Mouse (Mus musculus): Measurements from ENCODE around the gene Lsg1. TPM values are rescaled to one million over a fixed set of nuclear protein-coding genes. Genes with fewer than 3 reads are reported as not detected.

Lsg1 gene
- polyA plus RNA-seq, 1 experiment from 2014 or later: 23.1 TPM

DNA sequence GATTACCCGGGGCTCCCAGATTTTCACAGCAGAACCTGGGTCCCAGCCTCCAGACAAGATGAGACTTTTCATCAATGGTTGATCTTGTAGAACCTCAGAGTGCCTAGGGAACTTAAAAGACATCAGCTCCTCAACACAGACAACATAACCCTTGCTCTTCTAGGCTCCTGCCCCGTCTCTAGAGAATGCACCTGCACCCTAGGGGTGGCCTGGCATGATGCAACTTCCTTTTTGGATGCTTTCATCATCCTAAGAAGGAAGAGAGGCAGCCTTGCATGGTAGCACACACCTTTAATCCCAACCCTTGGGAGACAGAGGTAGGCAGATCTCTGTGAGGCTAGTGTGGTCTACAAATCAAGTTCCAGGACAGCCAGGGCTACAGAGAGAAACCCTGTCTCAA is 37.2 kb upstream of the Lsg1 start:
- Histone ChIP-seq H3K36me3 (ENCODE audit: control insufficient read depth, insufficient read depth) (no peaks in the 10 kb centered on the region), H3K27me3 (replicated peaks; ENCODE audit: control insufficient read depth, insufficient read depth, low read length) (no peaks in the 10 kb centered on the region), H3K9me3 (ENCODE audit: control insufficient read depth) (no peaks in the 10 kb centered on the region), H3K9ac (ENCODE audit: low read depth, low read length) (no peak overlapping the region), H3K4me3 (ENCODE audit: low read depth, low read length) (no peak overlapping the region), H3K4me2 (replicated peaks; ENCODE audit: low read depth) (no peak overlapping the region), H3K4me1 (replicated peaks; ENCODE audit: control insufficient read depth, insufficient read depth, low read length) (no peaks in the 10 kb centered on the region), H3K27ac (ENCODE audit: low read depth, low read length) (no peak overlapping the region)
- WGBS: 75% methylated on average over 2 of the region's 2 CpGs
- ATAC-seq: no peak
- no peak for TF ChIP-seq CTCF (IDR thresholded peaks at IDR 0.05; ENCODE audit: low read depth)

- no peak overlapping the region for H3K27ac ChIP-seq (ENCODE audit: low read depth, low read length)
- no peak overlapping the region for H3K4me3 ChIP-seq (ENCODE audit: low read depth, low read length)
- TF ChIP-seq CTCF (IDR thresholded peaks at IDR 0.05; ENCODE audit: low read depth): no peak
- no peaks in the 10 kb centered on the region for H3K9me3 ChIP-seq (ENCODE audit: control insufficient read depth)
- no peak for ATAC-seq
- no peaks in the 10 kb centered on the region for H3K36me3 ChIP-seq (ENCODE audit: control insufficient read depth, insufficient read depth)
- WGBS: 79% methylated on average over 7 of the region's 7 CpGs
- no peaks in the 10 kb centered on the region for H3K27me3 ChIP-seq (replicated peaks; ENCODE audit: control insufficient read depth, insufficient read depth, low read length)
- no peak overlapping the region for H3K4me2 ChIP-seq (replicated peaks; ENCODE audit: low read depth)
- no peaks in the 10 kb centered on the region for H3K4me1 ChIP-seq (replicated peaks; ENCODE audit: control insufficient read depth, insufficient read depth, low read length)
- no peak overlapping the region for H3K9ac ChIP-seq (ENCODE audit: low read depth, low read length)
Observed at GRCm38 (mm10) chr16:30623645-30624044, 36.3 kb upstream of the Lsg1 start.

- ATAC-seq: no peak
- Histone ChIP-seq H3K9ac (ENCODE audit: low read depth, low read length) (no peak overlapping the region), H3K27me3 (replicated peaks; ENCODE audit: control insufficient read depth, insufficient read depth, low read length) (no peaks in the 10 kb centered on the region), H3K27ac (ENCODE audit: low read depth, low read length) (no peak overlapping the region), H3K36me3 (ENCODE audit: control insufficient read depth, insufficient read depth) (no peaks in the 10 kb centered on the region), H3K4me2 (replicated peaks; ENCODE audit: low read depth) (no peak overlapping the region), H3K9me3 (ENCODE audit: control insufficient read depth) (no peaks in the 10 kb centered on the region), H3K4me3 (ENCODE audit: low read depth, low read length) (no peak overlapping the region), H3K4me1 (replicated peaks; ENCODE audit: control insufficient read depth, insufficient read depth, low read length) (no peaks in the 10 kb centered on the region)
- TF ChIP-seq CTCF (IDR thresholded peaks at IDR 0.05; ENCODE audit: low read depth): no peak
- 80% methylated on average over 3 of the region's 3 CpGs for WGBS
Observed at GRCm38 (mm10) chr16:30616281-30616680, 28.9 kb upstream of the Lsg1 start.

DNA sequence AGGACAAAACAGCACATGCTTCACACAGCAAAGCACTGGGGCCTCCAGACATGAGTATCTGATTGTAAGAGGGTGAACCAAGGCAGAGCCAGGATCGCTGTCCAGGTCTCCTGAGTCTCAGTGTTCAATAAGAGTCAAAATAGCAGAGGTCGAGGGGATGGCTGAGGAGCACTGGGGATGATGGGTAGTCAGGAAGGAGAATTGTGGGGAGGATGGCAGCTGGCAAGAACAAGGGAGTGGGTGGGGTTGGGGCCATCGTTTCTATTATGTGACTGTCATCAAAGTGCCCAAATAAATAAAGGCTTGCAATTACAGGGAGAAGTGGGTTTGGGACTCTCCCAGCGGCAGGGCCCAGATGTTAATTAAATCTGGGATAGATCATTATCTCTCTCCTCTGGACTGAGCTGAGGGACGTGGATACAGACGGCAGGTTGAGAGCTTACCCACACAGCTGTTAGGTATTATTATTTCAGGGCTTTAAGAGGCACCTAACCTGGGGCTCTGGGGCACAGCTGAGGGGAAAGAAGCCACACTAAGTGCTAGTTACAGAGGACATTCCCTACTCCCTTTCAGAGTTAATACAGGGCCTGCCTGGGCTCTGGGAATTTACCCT is 27.4 kb upstream of the Lsg1 start:
- H3K27ac ChIP-seq (ENCODE audit: low read depth, low read length): no peak overlapping the region
- H3K4me2 ChIP-seq (replicated peaks; ENCODE audit: low read depth): no peak overlapping the region
- H3K4me3 ChIP-seq (ENCODE audit: low read depth, low read length): no peak overlapping the region
- 51% methylated on average over 6 of the region's 6 CpGs for WGBS
- no peaks in the 10 kb centered on the region for H3K27me3 ChIP-seq (replicated peaks; ENCODE audit: control insufficient read depth, insufficient read depth, low read length)
- H3K9me3 ChIP-seq (ENCODE audit: control insufficient read depth): no peaks in the 10 kb centered on the region
- no peak for TF ChIP-seq CTCF (IDR thresholded peaks at IDR 0.05; ENCODE audit: low read depth)
- no peak overlapping the region for H3K9ac ChIP-seq (ENCODE audit: low read depth, low read length)
- no peaks in the 10 kb centered on the region for H3K4me1 ChIP-seq (replicated peaks; ENCODE audit: control insufficient read depth, insufficient read depth, low read length)
- H3K36me3 ChIP-seq (ENCODE audit: control insufficient read depth, insufficient read depth): no peaks in the 10 kb centered on the region
- ATAC-seq: no peak

DNA sequence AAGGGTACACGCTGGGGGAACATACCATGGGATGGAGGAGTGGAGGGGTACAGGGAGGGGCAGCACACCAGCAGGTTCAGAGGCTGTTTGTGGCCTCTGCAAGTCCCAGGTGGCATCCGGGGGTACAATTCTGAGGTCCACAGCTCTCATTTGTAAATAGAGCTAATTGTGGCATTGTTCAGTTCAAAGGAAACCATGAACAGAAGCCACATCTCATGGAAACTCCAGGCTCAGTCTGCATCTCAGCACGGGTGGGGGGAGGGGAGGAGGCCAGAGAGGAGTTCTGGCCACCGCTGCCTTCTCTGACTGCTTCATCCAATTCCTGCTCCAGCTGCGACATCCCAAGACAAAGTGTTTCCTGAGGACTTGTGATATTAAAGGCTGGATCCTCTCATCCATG is 26.7 kb upstream of the Lsg1 start:
- Histone ChIP-seq H3K4me3 (ENCODE audit: low read depth, low read length) (no peak overlapping the region), H3K36me3 (ENCODE audit: control insufficient read depth, insufficient read depth) (no peaks in the 10 kb centered on the region), H3K4me1 (replicated peaks; ENCODE audit: control insufficient read depth, insufficient read depth, low read length) (no peaks in the 10 kb centered on the region), H3K4me2 (replicated peaks; ENCODE audit: low read depth) (no peak overlapping the region), H3K9ac (ENCODE audit: low read depth, low read length) (no peak overlapping the region), H3K27ac (ENCODE audit: low read depth, low read length) (no peak overlapping the region), H3K9me3 (ENCODE audit: control insufficient read depth) (no peaks in the 10 kb centered on the region), H3K27me3 (replicated peaks; ENCODE audit: control insufficient read depth, insufficient read depth, low read length) (no peaks in the 10 kb centered on the region)
- whole genome bisulfite sequencing: 49% methylated on average over 5 of the region's 5 CpGs
- no peak for TF ChIP-seq CTCF (IDR thresholded peaks at IDR 0.05; ENCODE audit: low read depth)
- ATAC-seq: no peak

DNA sequence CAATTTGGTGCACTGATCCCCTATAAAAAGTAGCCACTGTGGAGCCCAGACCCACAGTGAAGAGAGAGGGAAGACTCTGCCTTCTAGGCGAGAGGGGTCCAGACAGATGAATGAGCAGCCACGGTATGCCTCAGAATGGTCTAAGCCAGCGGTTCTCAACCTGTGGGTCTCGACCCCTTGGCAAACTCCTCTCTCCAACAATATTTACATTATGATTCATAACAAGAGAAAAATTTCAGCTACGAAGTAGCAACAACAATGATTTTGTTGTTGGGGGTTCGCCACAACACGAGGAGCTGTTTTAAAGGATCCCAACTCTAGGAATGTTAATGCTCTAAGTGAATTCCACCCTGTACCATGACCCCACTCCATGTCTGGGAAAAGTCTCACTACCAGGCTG is 25.7 kb upstream of the Lsg1 start:
- Histone ChIP-seq H3K27me3 (replicated peaks; ENCODE audit: control insufficient read depth, insufficient read depth, low read length) (no peaks in the 10 kb centered on the region), H3K4me3 (ENCODE audit: low read depth, low read length) (no peak overlapping the region), H3K4me2 (replicated peaks; ENCODE audit: low read depth) (no peak overlapping the region), H3K36me3 (ENCODE audit: control insufficient read depth, insufficient read depth) (no peaks in the 10 kb centered on the region), H3K4me1 (replicated peaks; ENCODE audit: control insufficient read depth, insufficient read depth, low read length) (no peaks in the 10 kb centered on the region), H3K27ac (ENCODE audit: low read depth, low read length) (no peak overlapping the region), H3K9ac (ENCODE audit: low read depth, low read length) (no peak overlapping the region), H3K9me3 (ENCODE audit: control insufficient read depth) (no peaks in the 10 kb centered on the region)
- WGBS: 62% methylated on average over 7 of the region's 7 CpGs
- no peak for ATAC-seq
- no peak for TF ChIP-seq CTCF (IDR thresholded peaks at IDR 0.05; ENCODE audit: low read depth)

DNA sequence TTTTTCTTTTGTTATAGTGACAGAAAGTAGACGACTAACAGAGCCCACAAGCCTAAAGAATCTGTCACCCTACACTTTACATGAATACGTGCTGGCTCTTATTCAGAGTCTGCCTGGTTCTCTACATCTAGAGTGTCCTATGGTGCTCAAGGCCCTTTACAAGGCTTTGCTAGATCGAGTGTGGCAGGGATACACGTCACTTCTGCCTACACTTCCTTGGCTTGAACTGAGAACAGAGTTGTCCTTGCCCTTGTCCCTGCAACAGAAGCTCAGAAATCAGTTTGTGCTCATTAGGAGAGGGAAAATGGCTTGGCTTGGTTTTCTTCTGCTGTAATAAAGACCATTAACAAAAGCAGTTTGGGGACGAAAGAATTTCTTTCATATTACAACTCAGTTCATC is 23.9 kb upstream of the Lsg1 start:
- H3K27ac ChIP-seq (ENCODE audit: low read depth, low read length): no peak overlapping the region
- H3K9ac ChIP-seq (ENCODE audit: low read depth, low read length): no peak overlapping the region
- no peak overlapping the region for H3K4me2 ChIP-seq (replicated peaks; ENCODE audit: low read depth)
- no peaks in the 10 kb centered on the region for H3K4me1 ChIP-seq (replicated peaks; ENCODE audit: control insufficient read depth, insufficient read depth, low read length)
- ATAC-seq: no peak
- no peaks in the 10 kb centered on the region for H3K36me3 ChIP-seq (ENCODE audit: control insufficient read depth, insufficient read depth)
- no peaks in the 10 kb centered on the region for H3K27me3 ChIP-seq (replicated peaks; ENCODE audit: control insufficient read depth, insufficient read depth, low read length)
- H3K9me3 ChIP-seq (ENCODE audit: control insufficient read depth): no peaks in the 10 kb centered on the region
- WGBS: 71% methylated on average over 5 of the region's 5 CpGs
- no peak overlapping the region for H3K4me3 ChIP-seq (ENCODE audit: low read depth, low read length)
- no peak for TF ChIP-seq CTCF (IDR thresholded peaks at IDR 0.05; ENCODE audit: low read depth)

Data from intestine, postnatal 0 days (tissue).